Mouse (Mus musculus) liver, embryonic 14.5 days (tissue): ENCODE data around the gene 1700024G13Rik.

Source experiments
- CTCF ChIP-seq: IDR thresholded peaks from 2 replicates; pipeline ENCODE4 v1.5.1; 2016; ENCODE audit warnings: antibody characterized with exemption, low read depth, control low read depth
- EP300 ChIP-seq: IDR thresholded peaks from 2 replicates; pipeline ENCODE4 v1.6.1; 2016; ENCODE audit warnings: antibody characterized with exemption, low read depth

GRCm38 (mm10) chr14:32410084-32410483, 21.9 kb upstream of the 1700024G13Rik start:
- no peak for TF ChIP-seq CTCF
- TF ChIP-seq EP300: no peak
